Mouse (Mus musculus): ENCODE measurements around the gene Gm17545.

The Gm17545 gene

GRCm38 (mm10) chr9:22494203-22494807 lies 40.2 kb downstream of the Gm17545 start:
- no peak for DNase-seq (ENCODE audit: low read depth)

DNA sequence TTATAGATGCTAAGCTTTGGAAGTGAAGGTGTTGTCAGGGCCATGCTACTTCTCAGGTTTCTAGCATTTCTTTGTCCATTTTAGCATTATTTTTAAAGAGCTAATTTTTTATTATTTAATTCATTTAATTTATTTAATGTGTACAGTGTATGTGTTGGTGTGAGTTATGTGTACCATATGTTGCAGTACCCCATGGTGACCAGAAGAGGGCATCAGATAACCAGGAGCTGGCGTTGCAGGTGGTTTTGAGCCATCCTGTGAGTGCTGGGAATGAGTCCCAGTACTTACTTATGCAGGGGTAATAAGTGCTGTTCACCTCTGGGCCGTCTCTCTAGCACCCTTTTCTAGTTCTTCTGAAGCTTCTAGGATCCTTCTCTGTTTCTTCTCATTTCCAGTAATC lies 41.0 kb downstream of the Gm17545 start:
- no peak for DNase-seq (ENCODE audit: low read depth)

- DNase-seq (ENCODE audit: low read depth) = no peak
Measured at GRCm38 (mm10) chr9:22497021-22497767, 43.1 kb downstream of the Gm17545 start.

GRCm38 (mm10) chr9:22502972-22503371 lies 48.9 kb downstream of the Gm17545 start:
- no peak for DNase-seq (ENCODE audit: low read depth)

DNA sequence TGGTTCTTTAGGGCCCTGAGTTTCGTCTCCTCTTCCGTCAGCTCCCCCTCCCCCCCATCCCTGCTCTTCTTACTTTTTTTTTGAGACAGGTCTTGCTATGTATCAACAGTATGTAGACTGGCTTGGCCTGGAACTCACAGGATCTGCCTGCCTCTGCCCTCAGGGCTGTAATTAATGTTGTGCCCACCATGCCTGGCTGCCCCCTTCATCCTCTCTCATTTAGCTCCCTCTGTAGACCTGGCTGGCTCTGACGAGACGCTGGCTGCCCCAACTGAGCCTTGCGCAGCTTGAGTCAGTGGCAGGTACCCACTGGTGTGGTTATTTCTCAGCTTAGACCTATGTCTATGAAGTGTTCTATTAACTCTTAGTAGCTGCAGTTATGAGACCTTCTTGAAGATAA lies 49.5 kb downstream of the Gm17545 start:
- no peak for DNase-seq (ENCODE audit: low read depth)

- DNase-seq (ENCODE audit: low read depth) = no peak
Measured at GRCm38 (mm10) chr9:22505574-22505973, 51.5 kb downstream of the Gm17545 start.

Data from c-Kit-positive CD71-positive TER-119-negative erythroid progenitor cells, embryonic 14.5 days (primary cell).